Comparison of ENCODE assay signal across 30 mouse cellular contexts in genomic region chr10:60668591-60668990, GRCm38 (mm10). TPM values are rescaled to one million over a fixed set of nuclear protein-coding genes. Genes with fewer than 3 reads are reported as not detected.
DNase-seq lines count a peak whose midpoint lies in the region; ATAC-seq and TF ChIP-seq lines count a peak whose summit lies in the region.
"Had no signal": no experiment of that assay in that cellular context is flagged by ENCODE, and none has a peak within 500 bp of the region (broad histone marks: within the 10 kb centered on the region; RNA-seq: fewer than 3 reads in every experiment).

No protein-coding gene starts in this region.

- no peak for TF ChIP-seq EP300 in CH12.LX (IDR thresholded peaks at IDR 0.05; ENCODE audit: low read length)

- H3K27me3 ChIP-seq in megakaryocyte, embryonic 14.5 days (replicated peaks), result peaks cover 21% of the 10 kb centered on the region
- peaks cover 39% of the 10 kb centered on the region for H3K27me3 ChIP-seq in CH12.LX (replicated peaks)
- H3K27me3 ChIP-seq: embryonic facial prominence, embryonic 13.5 days; forebrain, embryonic 12.5 days; forebrain, embryonic 15.5 days; heart, embryonic 13.5 days had no signal

- no peaks in the 10 kb centered on the region for H3K79me2 ChIP-seq in CH12.LX (replicated peaks; ENCODE audit: control insufficient read depth, extremely low read depth, insufficient read depth, poor library complexity, severe bottlenecking)

- TF ChIP-seq RAD21 in CH12.LX (IDR thresholded peaks at IDR 0.05; ENCODE audit: low read depth, low read length), result no peak

- H3K9ac ChIP-seq in CH12.LX (ENCODE audit: insufficient read depth, low read depth), result no peak overlapping the region
- H3K9ac ChIP-seq: embryonic facial prominence, embryonic 13.5 days; forebrain, embryonic 12.5 days; forebrain, embryonic 15.5 days; heart, embryonic 13.5 days; hindbrain, embryonic 14.5 days had no signal

- DNase-seq in CH12.LX (ENCODE audit: extremely low read depth) (peak; percentile 63), ZHBTc4 (ENCODE audit: low read depth, low spot score) (peak; percentile 81)
- no peak for DNase-seq in left cerebral cortex, adult 9 months (ENCODE audit: low spot score in 2 of 2)
- DNase-seq in left cerebral cortex, postnatal 4 days, result no peak
- DNase-seq: adrenal gland, adult 2 months; adrenal gland, postnatal 14 days; B cell, adult 2 months; cerebellum, adult 11 months; cerebellum, adult 2 months; cerebellum, postnatal 10 days; cerebellum, postnatal 36 days; embryo, embryonic 11 days; gastrocnemius, postnatal 25 days; heart, adult 2 months; heart, postnatal 14 days; heart, postnatal 4 days had no signal

- in situ Hi-C loops in CH12.LX (cut with MboI; ENCODE audit: low pct_ligation_motif_present, low pct_unique_long_range_greater_than_20kb, low sequenced_read_pairs), result no loop called here

- no peaks in the 10 kb centered on the region for H3K36me3 ChIP-seq in megakaryocyte, embryonic 14.5 days (replicated peaks; ENCODE audit: low read length)
- H3K36me3 ChIP-seq in CH12.LX (replicated peaks in 1 of 2; ENCODE audit: control insufficient read depth in 1 of 2, insufficient read depth in 1 of 2, low read length in 1 of 2), result no peaks in the 10 kb centered on the region
- H3K36me3 ChIP-seq: embryonic facial prominence, embryonic 10.5 days; embryonic facial prominence, embryonic 13.5 days; forebrain, embryonic 12.5 days; forebrain, embryonic 15.5 days; heart, embryonic 10.5 days; heart, embryonic 13.5 days had no signal

- peaks cover 33% of the 10 kb centered on the region for H3K4me1 ChIP-seq in megakaryocyte, embryonic 14.5 days
- peaks cover 4 to 7% of the 10 kb centered on the region in 2 experiments for H3K4me1 ChIP-seq in CH12.LX (ENCODE audit: control insufficient read depth in 1 of 2, insufficient read depth in 2 of 2)
- H3K4me1 ChIP-seq: embryonic facial prominence, embryonic 10.5 days; embryonic facial prominence, embryonic 13.5 days; forebrain, embryonic 12.5 days; forebrain, embryonic 15.5 days; heart, embryonic 13.5 days had no signal

- H3K27ac ChIP-seq in CH12.LX (ENCODE audit: insufficient read depth, low read depth), result no peak overlapping the region
- H3K27ac ChIP-seq: embryonic facial prominence, embryonic 10.5 days; embryonic facial prominence, embryonic 13.5 days; forebrain, embryonic 12.5 days; forebrain, embryonic 15.5 days; heart, adult 2 months; heart, embryonic 10.5 days; heart, embryonic 13.5 days; hindbrain, embryonic 14.5 days; hindbrain, postnatal 0 days had no signal

- intact Hi-C loops in left cerebral cortex, postnatal 4 days (cut with DNase I), result no loop called here

- peak overlapping the region; percentile 73 for H3K4me3 ChIP-seq in megakaryocyte, embryonic 14.5 days (replicated peaks)
- H3K4me3 ChIP-seq in CH12.LX (replicated peaks in 1 of 3; ENCODE audit: low read depth in 2 of 3, low read length in 2 of 3, poor library complexity in 1 of 3), result peak overlapping the region in 1 of 3 experiments; percentile 18
- H3K4me3 ChIP-seq: embryonic facial prominence, embryonic 10.5 days; embryonic facial prominence, embryonic 13.5 days; erythroblast, embryonic 14.5 days; forebrain, embryonic 12.5 days; forebrain, embryonic 15.5 days; heart, adult 2 months; heart, embryonic 10.5 days; heart, embryonic 13.5 days had no signal

- dilution Hi-C loops in CH12.LX (cut with MboI; ENCODE audit: extremely low pct_ligation_motif_present, extremely low pct_unique_long_range_greater_than_20kb, low sequenced_read_pairs), result no loop called here

- no peak for TF ChIP-seq CTCF in CH12.LX (conservative IDR thresholded peaks at IDR 0.05 in 1 of 2, IDR thresholded peaks at IDR 0.05 in 1 of 2; ENCODE audit: low read depth in 2 of 2, low read length in 2 of 2)

- peaks cover 3% of the 10 kb centered on the region for H3K9me3 ChIP-seq in megakaryocyte, embryonic 14.5 days
- no peaks in the 10 kb centered on the region for H3K9me3 ChIP-seq in CH12.LX (replicated peaks; ENCODE audit: low read length)
- H3K9me3 ChIP-seq: embryonic facial prominence, embryonic 10.5 days; embryonic facial prominence, embryonic 13.5 days; forebrain, embryonic 12.5 days; forebrain, embryonic 15.5 days; heart, embryonic 10.5 days; heart, embryonic 13.5 days had no signal

- H3K4me2 ChIP-seq in CH12.LX (ENCODE audit: insufficient read depth, low read depth, poor library complexity, severe bottlenecking), result no peak overlapping the region
- H3K4me2 ChIP-seq: embryonic facial prominence, embryonic 13.5 days; forebrain, embryonic 12.5 days; forebrain, embryonic 15.5 days; heart, embryonic 13.5 days; hindbrain, embryonic 14.5 days had no signal

- TF ChIP-seq POLR2A in CH12.LX (IDR thresholded peaks at IDR 0.05; ENCODE audit: low read depth, low read length), result 0 out of 2 replicates have a peak, but pooled peaks have one; percentile 25

- ATAC-seq in megakaryocyte, adult 5-6 weeks (ENCODE audit: poor library complexity, severe bottlenecking), result no peak
- ATAC-seq in frontal cortex, adult (ENCODE audit: low TSS enrichment), result no peak
- ATAC-seq: forebrain, embryonic 15.5 days; hindbrain, postnatal 0 days; inflammation-experienced regulatory T-cells, adult 6 months; intestine, embryonic 16.5 days had no signal

TF ChIP-seq in CH12.LX, 34 proteins besides CTCF, POLR2A, EP300 and RAD21:
- no peak for TF ChIP-seq MYC (IDR thresholded peaks at IDR 0.05; ENCODE audit: low read depth, low read length)
- TF ChIP-seq ZMIZ1 (IDR thresholded peaks at IDR 0.05; ENCODE audit: low read depth, low read length), result no peak
- no peak for TF ChIP-seq MAFK (IDR thresholded peaks at IDR 0.05; ENCODE audit: insufficient replicate concordance, low read length)
- peak; percentile 54 for TF ChIP-seq HCFC1 (IDR thresholded peaks at IDR 0.05; ENCODE audit: low read depth, low read length)

RNA-seq across cellular contexts. Expression of gene Cdh23, which starts 27.7 kb away (rescaled TPM):
- polyA plus RNA-seq in megakaryocyte, embryonic 14.5 days (2012; ENCODE audit: insufficient read depth, low replicate concordance), result 4.6 and 9.2 TPM in 2 replicates
- total RNA-seq in megakaryocyte, adult 5-6 weeks (2015), result 0.16 and 0.36 TPM in 2 replicates
- 0.29 and 0.77 TPM in 2 replicates for total RNA-seq in megakaryocyte, adult 5-6 weeks (2017)
- total RNA-seq in CH12.LX (2012; rRNA removed) (0.30 and 0.34 TPM in 2 replicates), CH12.LX (2014; rRNA removed) (0.04 and 0.20 TPM in 2 replicates)
- 0.73 and 0.75 TPM in 2 replicates for polyA plus RNA-seq in CH12.LX (2012; ENCODE audit: insufficient read length, low read depth)
- total RNA-seq in left cerebral cortex, postnatal 4 days (2021), result 1 to 10 TPM; 1.3 to 1.8 TPM

Comparison
In these comparisons a context has a peak if more than half of its experiments do, and no peak if none do; other contexts are left out.
1. DNase-seq: peak in CH12.LX (single experiment) and ZHBTc4 (single experiment); none in left cerebral cortex, adult 9 months (0 of 2) and left cerebral cortex, postnatal 4 days (single experiment).